Mouse (Mus musculus) forebrain, embryonic 14.5 days (tissue): ENCODE data around the gene Phactr1. TPM values are rescaled to one million over a fixed set of nuclear protein-coding genes. Genes with fewer than 3 reads are reported as not detected.
A peak's percentile ranks its signal among the peaks of the same experiment; 100 is the strongest.

ENCODE experiments used
- ATAC-seq: fragments of 200-750 bp; cut with Nextera tagmentation; 2 replicates; pipeline ENCODE4 v1.8.0; 2017; ENCODE audit warnings: mild to moderate bottlenecking, moderate library complexity
- DNase-seq: peaks from one replicate; pipeline ENCODE4 v3.0.0-alpha.2; 2015; ENCODE audit warnings: low spot score
- H3K27ac ChIP-seq: fragments of 300-500 bp; sonication (generic); 2 replicates; pipeline ENCODE4 v1.5.1; 2014; ENCODE audit warnings: low read depth, mild to moderate bottlenecking, control low read depth, low read length, moderate library complexity
- H3K27me3 ChIP-seq: fragments of 300-500 bp; sonication (generic); replicated peaks from 2 replicates; pipeline ENCODE4 v1.6.1; 2014; ENCODE audit warnings: low read length, control low read depth, mixed read lengths; ENCODE audit not compliant: control insufficient read depth, insufficient read depth
- H3K36me3 ChIP-seq: fragments of 300-500 bp; sonication (generic); 2 replicates; pipeline ENCODE4 v1.6.1; 2014; ENCODE audit warnings: low read length, control low read depth; ENCODE audit not compliant: control insufficient read depth, insufficient read depth
- H3K4me1 ChIP-seq: fragments of 300-500 bp; sonication (generic); 2 replicates; pipeline ENCODE4 v1.6.1; 2014; ENCODE audit warnings: antibody characterized with exemption, low read length, control low read depth; ENCODE audit not compliant: control insufficient read depth, insufficient read depth
- H3K4me2 ChIP-seq: fragments of 300-500 bp; sonication (generic); 2 replicates; pipeline ENCODE4 v1.6.1; 2014; ENCODE audit warnings: mild to moderate bottlenecking, control low read depth, low read length
- H3K4me3 ChIP-seq: fragments of 300-500 bp; sonication (generic); 2 replicates; pipeline ENCODE4 v1.5.1; 2014; ENCODE audit warnings: low read depth, low read length, control low read depth
- H3K9ac ChIP-seq: fragments of 300-500 bp; sonication (generic); 2 replicates; pipeline ENCODE4 v1.6.1; 2014; ENCODE audit warnings: mild to moderate bottlenecking, low read length, control low read depth, moderate library complexity
- H3K9me3 ChIP-seq: fragments of 300-500 bp; sonication (generic); replicated peaks from 2 replicates; pipeline ENCODE4 v1.6.1; 2016; ENCODE audit warnings: low read length, control low read depth, mixed read lengths; ENCODE audit not compliant: control insufficient read depth
- WGBS: fragments of 180-500 bp; shearing (Covaris S2); extraction: QIAGEN DNeasy Blood & Tissue Kit; methylation state at CpG from one replicate; pipeline ENCODE4 v1.1.7; 2014; 5-methylcytosine and 5-hydroxymethylcytosine counted together
- polyA plus RNA-seq: library from polyadenylated mRNA; unstranded; fragments of >200 nt; fragmentation: Nextera tagmentation; extraction: Ambion mirVana; gene quantifications from 2 replicates; pipeline ENCODE4 v1.2.1, GENCODE M21; 2014

Gene Phactr1
- polyA plus RNA-seq, 1 experiment from 2014 or later, result 47.3 TPM

DNA sequence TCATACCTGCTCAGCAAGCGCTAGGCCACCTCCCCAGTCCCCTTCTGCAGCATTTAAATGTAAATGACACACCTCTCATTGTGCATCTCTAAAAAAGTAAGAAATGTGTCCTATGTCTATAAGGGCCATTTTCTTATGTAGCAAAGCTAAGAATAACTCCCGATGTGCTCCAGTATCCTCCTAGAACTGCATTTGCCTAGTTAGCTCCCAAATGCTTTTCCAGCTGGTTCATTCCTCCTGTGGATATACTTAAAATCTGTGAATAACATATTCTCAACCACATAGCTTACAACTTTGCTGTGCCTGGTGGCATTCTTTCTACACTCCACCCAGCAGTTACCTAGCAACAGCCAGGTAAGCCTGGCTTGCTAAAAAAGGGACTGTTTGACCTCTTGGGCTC lies 349.8 kb downstream of the Phactr1 start:
- Histone ChIP-seq H3K9ac (no peak overlapping the region), H3K36me3 (no peaks in the 10 kb centered on the region), H3K4me2 (no peak overlapping the region), H3K27ac (no peak overlapping the region), H3K9me3 (no peaks in the 10 kb centered on the region), H3K4me3 (no peak overlapping the region), H3K4me1 (no peaks in the 10 kb centered on the region), H3K27me3 (no peaks in the 10 kb centered on the region)
- ATAC-seq (no peak), DNase-seq (no peak)
- 96% methylated on average over 2 of the region's 2 CpGs for WGBS

DNA sequence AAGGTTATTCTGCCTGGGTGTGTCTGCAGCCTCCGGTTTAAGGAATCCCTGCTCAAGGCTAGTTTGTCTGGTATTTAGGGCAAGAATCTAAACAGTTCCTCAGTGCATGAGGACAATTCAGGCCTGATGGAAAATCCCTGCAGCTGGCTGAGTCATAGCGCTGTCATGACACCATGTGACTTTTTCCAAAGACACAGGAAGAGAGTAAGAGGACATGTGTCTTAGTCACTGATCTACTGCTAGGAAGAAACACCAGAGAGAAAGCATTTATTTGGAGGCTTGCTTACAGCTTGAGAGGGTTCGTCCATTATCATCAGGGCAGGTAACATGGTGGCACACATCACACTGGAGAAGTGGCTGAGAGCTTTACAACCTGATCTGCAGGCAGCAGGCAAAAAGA lies 352.0 kb downstream of the Phactr1 start:
- no peaks in the 10 kb centered on the region for H3K36me3 ChIP-seq
- H3K9me3 ChIP-seq, result no peaks in the 10 kb centered on the region
- no peak overlapping the region for H3K27ac ChIP-seq
- no peak overlapping the region for H3K4me3 ChIP-seq
- no peak overlapping the region for H3K9ac ChIP-seq
- H3K4me2 ChIP-seq, result no peak overlapping the region
- no peaks in the 10 kb centered on the region for H3K27me3 ChIP-seq
- ATAC-seq (no peak), DNase-seq (no peak)
- WGBS, result 92% methylated on average over 3 of the region's 3 CpGs
- H3K4me1 ChIP-seq, result no peaks in the 10 kb centered on the region

DNA sequence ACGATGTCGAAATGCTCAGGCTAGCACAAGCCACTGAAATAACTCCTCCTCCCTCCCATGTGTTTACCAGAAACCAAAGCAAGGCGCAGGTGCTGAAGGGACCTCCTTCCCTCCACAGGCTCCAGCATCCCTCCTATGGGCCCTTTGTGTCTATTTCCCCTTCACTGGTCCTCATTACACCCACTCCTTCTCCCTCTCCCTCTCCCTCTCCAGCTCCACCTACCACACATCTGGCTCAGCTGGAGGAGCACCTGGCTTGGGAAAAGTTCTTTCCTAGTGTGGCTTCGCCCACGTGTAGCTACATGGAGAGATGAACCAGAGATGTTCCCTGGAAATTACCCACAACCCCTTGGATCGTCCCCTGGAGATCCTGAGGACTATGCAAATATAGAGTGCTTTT lies 356.1 kb downstream of the Phactr1 start:
- WGBS, result 74% methylated on average over 6 of the region's 6 CpGs
- Histone ChIP-seq H3K4me3 (no peak overlapping the region), H3K4me1 (no peaks in the 10 kb centered on the region), H3K9ac (no peak overlapping the region), H3K36me3 (no peaks in the 10 kb centered on the region), H3K9me3 (no peaks in the 10 kb centered on the region), H3K27me3 (no peaks in the 10 kb centered on the region), H3K27ac (no peak overlapping the region), H3K4me2 (no peak overlapping the region)
- ATAC-seq, result no peak
- DNase-seq, result no peak

DNA sequence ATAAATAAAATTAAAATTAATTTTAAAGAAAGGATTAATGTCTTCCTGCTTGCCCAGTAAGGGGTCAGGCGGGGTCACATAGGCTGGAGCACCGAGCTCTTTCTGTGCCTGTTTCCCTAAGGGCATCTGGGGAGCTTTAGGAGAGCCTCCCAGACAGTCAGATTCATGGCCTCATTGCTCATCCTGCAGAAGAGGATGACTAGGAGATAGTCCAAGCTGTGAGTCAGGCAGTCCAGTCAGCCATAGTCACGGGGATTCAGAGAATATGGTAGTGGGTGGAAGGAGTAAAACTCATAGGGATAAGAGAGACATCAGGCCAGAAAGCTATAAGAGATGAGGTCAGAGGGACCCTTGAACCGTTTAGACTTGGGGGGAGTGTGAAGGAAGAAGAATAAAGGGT lies 362.3 kb downstream of the Phactr1 start:
- H3K9me3 ChIP-seq, result no peaks in the 10 kb centered on the region
- H3K4me2 ChIP-seq, result no peak overlapping the region
- DNase-seq (no peak), ATAC-seq (no peak)
- no peaks in the 10 kb centered on the region for H3K36me3 ChIP-seq
- no peak overlapping the region for H3K4me3 ChIP-seq
- H3K9ac ChIP-seq, result no peak overlapping the region
- H3K27me3 ChIP-seq, result no peaks in the 10 kb centered on the region
- H3K4me1 ChIP-seq, result no peaks in the 10 kb centered on the region
- 75% methylated on average over 4 of the region's 4 CpGs for WGBS
- no peak overlapping the region for H3K27ac ChIP-seq

DNA sequence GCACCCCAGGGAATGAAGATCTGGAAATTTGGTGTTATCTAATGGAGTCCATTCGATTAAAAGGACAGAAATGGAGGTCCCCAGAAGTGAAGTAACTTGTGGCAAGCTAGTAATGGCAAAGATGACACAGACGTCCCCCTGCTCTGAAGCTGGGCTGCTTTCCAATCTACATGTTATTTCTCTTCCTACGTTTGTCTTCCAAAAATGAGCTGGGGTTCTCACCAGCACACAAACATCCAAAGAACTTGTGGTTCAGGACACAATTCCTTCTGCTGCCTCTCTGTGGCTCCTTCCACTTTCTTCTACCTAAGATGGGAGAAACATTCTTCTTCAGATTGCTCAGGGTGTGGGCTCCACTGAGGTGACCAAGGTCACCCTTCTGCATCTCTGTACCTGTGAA lies 368.1 kb downstream of the Phactr1 start:
- Histone ChIP-seq H3K4me2 (no peak overlapping the region), H3K9me3 (no peaks in the 10 kb centered on the region), H3K4me1 (no peaks in the 10 kb centered on the region), H3K4me3 (no peak overlapping the region), H3K9ac (no peak overlapping the region), H3K27me3 (no peaks in the 10 kb centered on the region), H3K36me3 (no peaks in the 10 kb centered on the region), H3K27ac (no peak overlapping the region)
- ATAC-seq (no peak), DNase-seq (no peak)
- WGBS, result 72% methylated on average over 3 of the region's 3 CpGs

DNA sequence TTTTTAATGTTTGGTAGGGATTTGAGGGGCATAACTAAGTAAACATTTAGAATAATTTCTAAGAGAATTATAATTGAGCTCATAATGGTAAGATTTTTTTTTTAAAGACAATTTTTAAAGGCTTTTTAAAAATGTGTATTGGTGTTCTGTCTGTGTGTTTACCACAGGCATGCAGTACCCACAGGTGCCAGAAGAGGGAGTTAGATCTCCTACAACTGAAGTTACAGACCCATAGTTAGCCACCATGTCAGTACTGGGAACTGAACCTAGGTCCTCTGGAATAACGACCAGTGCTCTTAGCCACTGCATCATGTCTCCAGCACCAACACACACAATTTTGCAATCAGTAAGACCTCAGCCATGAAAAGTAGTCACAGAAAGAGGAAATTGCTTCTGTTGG lies 372.8 kb downstream of the Phactr1 start:
- DNase-seq (no peak), ATAC-seq (no peak)
- Histone ChIP-seq H3K4me2 (no peak overlapping the region), H3K9ac (no peak overlapping the region), H3K4me1 (no peaks in the 10 kb centered on the region), H3K9me3 (no peaks in the 10 kb centered on the region), H3K4me3 (no peak overlapping the region), H3K36me3 (no peaks in the 10 kb centered on the region), H3K27ac (no peak overlapping the region), H3K27me3 (no peaks in the 10 kb centered on the region)
- WGBS, result 92% methylated on average over 1 of the region's 1 CpGs

DNA sequence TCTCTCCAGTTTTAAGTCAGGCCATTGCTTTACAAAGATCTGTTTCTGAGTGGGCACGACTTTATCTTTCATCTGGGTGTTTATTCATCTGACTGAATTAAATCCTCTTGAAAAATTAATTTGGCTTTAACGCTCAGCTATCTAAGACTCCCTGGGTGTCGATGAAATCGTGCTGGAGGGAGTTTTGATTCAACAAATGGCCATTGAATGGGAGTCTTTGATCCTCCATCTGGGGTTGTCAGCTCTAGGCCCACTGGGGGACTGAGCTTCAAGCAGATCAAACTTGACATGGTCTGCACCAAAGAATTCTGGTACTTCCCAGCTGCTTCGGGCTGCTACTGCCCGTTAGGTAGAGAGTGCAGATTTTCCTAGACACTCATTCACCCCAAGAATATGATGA lies 374.7 kb downstream of the Phactr1 start:
- H3K9ac ChIP-seq, result no peak overlapping the region
- H3K27me3 ChIP-seq, result no peaks in the 10 kb centered on the region
- no peaks in the 10 kb centered on the region for H3K36me3 ChIP-seq
- H3K27ac ChIP-seq, result no peak overlapping the region
- WGBS, result 27% methylated on average over 6 of the region's 6 CpGs
- DNase-seq (peak; percentile 10), ATAC-seq (no peak)
- no peaks in the 10 kb centered on the region for H3K4me1 ChIP-seq
- H3K4me2 ChIP-seq, result no peak overlapping the region
- H3K4me3 ChIP-seq, result no peak overlapping the region
- H3K9me3 ChIP-seq, result no peaks in the 10 kb centered on the region

DNA sequence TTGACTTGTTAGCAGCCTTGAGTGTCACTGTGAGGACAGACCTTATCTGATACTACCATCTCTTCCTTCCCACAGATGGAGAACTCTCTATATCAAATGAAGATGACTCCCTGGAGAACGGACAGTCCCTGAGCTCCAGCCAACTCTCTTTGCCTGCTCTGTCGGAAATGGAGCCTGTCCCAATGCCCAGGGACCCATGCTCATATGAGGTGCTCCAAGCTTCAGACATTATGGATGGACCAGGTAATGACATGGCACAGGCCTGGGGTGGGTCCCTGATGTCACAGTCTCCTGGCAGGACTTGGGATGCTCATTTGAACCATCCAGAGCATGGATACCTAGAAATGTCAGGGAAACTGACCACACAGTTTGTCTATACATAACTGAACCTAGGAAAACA lies 376.7 kb downstream of the Phactr1 start:
- Histone ChIP-seq H3K4me3 (no peak overlapping the region), H3K4me1 (no peaks in the 10 kb centered on the region), H3K27ac (no peak overlapping the region), H3K4me2 (no peak overlapping the region), H3K9me3 (no peaks in the 10 kb centered on the region), H3K36me3 (no peaks in the 10 kb centered on the region), H3K27me3 (no peaks in the 10 kb centered on the region), H3K9ac (no peak overlapping the region)
- 95% methylated on average over 2 of the region's 2 CpGs for WGBS
- no peak for DNase-seq
- no peak for ATAC-seq

- ATAC-seq (no peak), DNase-seq (peak; percentile 31)
- no peak overlapping the region for H3K9ac ChIP-seq
- no peak overlapping the region for H3K4me3 ChIP-seq
- no peaks in the 10 kb centered on the region for H3K4me1 ChIP-seq
- H3K27ac ChIP-seq, result no peak overlapping the region
- H3K4me2 ChIP-seq, result no peak overlapping the region
- H3K9me3 ChIP-seq, result no peaks in the 10 kb centered on the region
- H3K36me3 ChIP-seq, result no peaks in the 10 kb centered on the region
- 27% methylated on average over 4 of the region's 4 CpGs for WGBS
- no peaks in the 10 kb centered on the region for H3K27me3 ChIP-seq
These were observed 382.9 kb downstream of the Phactr1 start for GRCm38 (mm10) chr13:43063355-43063754.
